Mouse (Mus musculus) gastrocnemius, adult 2 months (tissue): ENCODE results near the gene Gm28230. TPM values are rescaled to one million over a fixed set of nuclear protein-coding genes. Genes with fewer than 3 reads are reported as not detected.
A peak's percentile ranks its signal among the peaks of the same experiment; 100 is the strongest.

Experiments used
- DNase-seq: peaks from one replicate; pipeline ENCODE4 v3.0.0; 2022
- H3K27ac ChIP-seq: fragments of 200-600 bp; 2 replicates; pipeline ENCODE4 v1.8.1; 2022; ENCODE audit warnings: mild to moderate bottlenecking
- H3K4me3 ChIP-seq: fragments of 200-600 bp; 2 replicates; pipeline ENCODE4 v1.8.1; 2022; ENCODE audit warnings: mild to moderate bottlenecking, moderate library complexity
- CTCF ChIP-seq: fragments of 200-600 bp; IDR thresholded peaks from 2 replicates; pipeline ENCODE4 v1.8.1; 2022; ENCODE audit warnings: antibody characterized with exemption, mild to moderate bottlenecking, moderate library complexity
- intact Hi-C: fragments of 180-260 bp; cut with DNase I; formaldehyde crosslinking; loops from one replicate; pipeline ENCODE4 v1.15.1; 2025
- total RNA-seq, 2 experiments: library from RNA; stranded (reverse); gene quantifications; 2 replicates each; pipeline ENCODE4 v1.2.3; 2021

Gm28230 gene
- total RNA-seq, 2 experiments from 2014 or later: 0.08 to 0.36 TPM

- no peak for TF ChIP-seq CTCF
- intact Hi-C loops: loop anchor here (5.0 kb wide), 1 partner anchor 118 kb away; the partner anchor contains the start of gene Mtx2
- no peak overlapping the region for H3K4me3 ChIP-seq
- no peak for DNase-seq
- H3K27ac ChIP-seq: peak overlapping the region; percentile 35; the same call in 1 of the 2 replicates
These were observed 16.8 kb upstream of the Gm28230 start for GRCm38 (mm10) chr2:74709465-74710419.

GRCm38 (mm10) chr2:74710929-74711543 is 15.5 kb upstream of the Gm28230 start:
- peak overlapping the region; percentile 95 for H3K27ac ChIP-seq
- DNase-seq: peak; percentile 29
- H3K4me3 ChIP-seq: peak overlapping the region; percentile 93
- no peak for TF ChIP-seq CTCF
- intact Hi-C loops: loop anchor here (5.0 kb wide), 1 partner anchor 116 kb away; the partner anchor contains the start of gene Mtx2

GRCm38 (mm10) chr2:74711721-74712621 is 14.6 kb upstream of the Gm28230 start, which contains the start of the genes Hoxd3 and Hoxd4:
Hoxd3 (plus strand) TSS chr2:74711927.
Hoxd4 (plus strand) TSS chr2:74711929.
- H3K4me3 ChIP-seq: peak within 1 kb of the TSS; percentile 93
- intact Hi-C loops: loop anchor here (5.0 kb wide), 1 partner anchor 115 kb away; the partner anchor contains the start of gene Mtx2
- no peak for TF ChIP-seq CTCF
- H3K27ac ChIP-seq: peak within 1 kb of the TSS; percentile 95
- peak; percentile 81 for DNase-seq

GRCm38 (mm10) chr2:74713239-74714150 is 13.0 kb upstream of the Gm28230 start:
- peak; percentile 17 for DNase-seq
- peak overlapping the region; percentile 93 for H3K4me3 ChIP-seq
- TF ChIP-seq CTCF: no peak
- intact Hi-C loops: loop anchor here (5.0 kb wide), 1 partner anchor 114 kb away; the partner anchor contains the start of gene Mtx2
- peak overlapping the region; percentile 95 for H3K27ac ChIP-seq

- H3K27ac ChIP-seq: peak overlapping the region; percentile 95
- peak overlapping the region; percentile 93 for H3K4me3 ChIP-seq
- no peak for TF ChIP-seq CTCF
- peak; percentile 47 for DNase-seq
- intact Hi-C loops: loop anchor here (5.0 kb wide), 1 partner anchor 113 kb away; the partner anchor contains the start of gene Mtx2
These were observed 12.3 kb upstream of the Gm28230 start for GRCm38 (mm10) chr2:74714156-74714789.

GRCm38 (mm10) chr2:74714881-74715280 is 11.6 kb upstream of the Gm28230 start:
- Histone ChIP-seq H3K27ac (peak overlapping the region; percentile 95), H3K4me3 (peak overlapping the region; percentile 93)
- intact Hi-C loops: loop anchor here (1.0 to 5.0 kb wide), 3 partner anchors 112 to 422 kb away; partner anchors contain the start of gene Mtx2
- no peak for TF ChIP-seq CTCF
- DNase-seq: peak; percentile 58

GRCm38 (mm10) chr2:74715504-74716241 is 10.9 kb upstream of the Gm28230 start:
- DNase-seq: peak; percentile 93
- Histone ChIP-seq H3K27ac (peak overlapping the region; percentile 95), H3K4me3 (peak overlapping the region; percentile 93)
- TF ChIP-seq CTCF: peak; percentile 94
- intact Hi-C loops: loop anchor here (1.0 to 5.0 kb wide), 3 partner anchors 249 to 422 kb away; no protein-coding TSS in a partner anchor

GRCm38 (mm10) chr2:74720384-74720783 is 6.1 kb upstream of the Gm28230 start:
- intact Hi-C loops: no loop called here
- H3K27ac ChIP-seq: no peak overlapping the region
- H3K4me3 ChIP-seq: no peak overlapping the region
- DNase-seq: no peak
- TF ChIP-seq CTCF: no peak

- no peak for DNase-seq
- intact Hi-C loops: no loop called here
- no peak overlapping the region for H3K27ac ChIP-seq
- H3K4me3 ChIP-seq: no peak overlapping the region
- TF ChIP-seq CTCF: no peak
These were observed 5.5 kb upstream of the Gm28230 start for GRCm38 (mm10) chr2:74720955-74721491.

GRCm38 (mm10) chr2:74721882-74722281 is 4.6 kb upstream of the Gm28230 start:
- no peak for TF ChIP-seq CTCF
- H3K4me3 ChIP-seq: peak overlapping the region; percentile 33
- H3K27ac ChIP-seq: 0 out of 2 replicates have a peak overlapping the region, but pooled peaks have one; percentile 9
- intact Hi-C loops: no loop called here
- no peak for DNase-seq
